Mouse (Mus musculus) liver, adult 2 months (tissue): ENCODE measurements around the gene Gm5538. TPM values are rescaled to one million over a fixed set of nuclear protein-coding genes. Genes with fewer than 3 reads are reported as not detected.
A peak's percentile ranks its signal among the peaks of the same experiment; 100 is the strongest.

ENCODE experiments used
- DNase-seq: peaks from one replicate; pipeline ENCODE4 v3.0.0-alpha.2; 2011; ENCODE audit warnings: low read depth, low spot score; ENCODE audit errors: extremely low read depth
- H3K27ac ChIP-seq: fragments of 200-500 bp; replicated peaks from 2 replicates; pipeline ENCODE4 v1.5.1; 2012; ENCODE audit warnings: low read depth, mild to moderate bottlenecking, control low read depth, inconsistent platforms, low read length; ENCODE audit not compliant: insufficient read depth
- H3K27me3 ChIP-seq: fragments of 200-500 bp; 2 replicates; pipeline ENCODE4 v1.6.1; 2012; ENCODE audit warnings: mild to moderate bottlenecking, moderate library complexity, low read length, inconsistent platforms; ENCODE audit not compliant: control insufficient read depth, insufficient read depth
- H3K36me3 ChIP-seq: fragments of 200-500 bp; 2 replicates; pipeline ENCODE4 v1.6.1; 2012; ENCODE audit warnings: low read length, inconsistent platforms; ENCODE audit not compliant: control insufficient read depth, insufficient read depth
- H3K4me1 ChIP-seq: fragments of 200-500 bp; 2 replicates; pipeline ENCODE4 v1.6.1; 2011; ENCODE audit warnings: low read length; ENCODE audit not compliant: control insufficient read depth, insufficient read depth
- H3K4me3 ChIP-seq: fragments of 200-500 bp; 2 replicates; pipeline ENCODE4 v1.5.1; 2011; ENCODE audit warnings: low read depth, mild to moderate bottlenecking, control low read depth, low read length, moderate library complexity; ENCODE audit not compliant: insufficient read depth
- H3K79me2 ChIP-seq: fragments of 200-500 bp; 2 replicates; pipeline ENCODE4 v1.6.1; 2012; ENCODE audit warnings: inconsistent platforms, mild to moderate bottlenecking, low read length, moderate library complexity; ENCODE audit not compliant: control insufficient read depth, insufficient read depth
- H3K9ac ChIP-seq: fragments of 200-500 bp; 2 replicates; pipeline ENCODE4 v1.6.1; 2012; ENCODE audit warnings: low read depth, mild to moderate bottlenecking, control low read depth, inconsistent platforms, low read length
- CTCF ChIP-seq: fragments of 200-500 bp; IDR thresholded peaks from 2 replicates; pipeline ENCODE4 v1.5.1; 2011; ENCODE audit warnings: low read depth, low read length, control low read depth
- POLR2A ChIP-seq: fragments of 200-500 bp; IDR thresholded peaks from 2 replicates; pipeline ENCODE4 v1.6.1; 2011; ENCODE audit warnings: low read length, control low read depth; ENCODE audit not compliant: insufficient read depth; ENCODE audit errors: extremely low read depth
- WGBS: fragments of 180-500 bp; shearing (Covaris S2); methylation state at CpG from one replicate; pipeline ENCODE4 v1.1.7; 2018; 5-methylcytosine and 5-hydroxymethylcytosine counted together
- polyA plus RNA-seq: library from polyadenylated mRNA; depleted of rRNA; stranded (reverse); fragments of >200 nt; gene quantifications from 2 replicates; pipeline ENCODE4 v1.2.3, GENCODE M21; 2012; rRNA removed
- total RNA-seq: library from RNA; depleted of rRNA; stranded (reverse); fragments of >200 nt; gene quantifications from 2 replicates; pipeline ENCODE4 v1.2.3, GENCODE M21; 2014; rRNA removed

Gm5538 gene
- total RNA-seq, result not detected in 2 replicates
- polyA plus RNA-seq, result not detected in 2 replicates

DNA sequence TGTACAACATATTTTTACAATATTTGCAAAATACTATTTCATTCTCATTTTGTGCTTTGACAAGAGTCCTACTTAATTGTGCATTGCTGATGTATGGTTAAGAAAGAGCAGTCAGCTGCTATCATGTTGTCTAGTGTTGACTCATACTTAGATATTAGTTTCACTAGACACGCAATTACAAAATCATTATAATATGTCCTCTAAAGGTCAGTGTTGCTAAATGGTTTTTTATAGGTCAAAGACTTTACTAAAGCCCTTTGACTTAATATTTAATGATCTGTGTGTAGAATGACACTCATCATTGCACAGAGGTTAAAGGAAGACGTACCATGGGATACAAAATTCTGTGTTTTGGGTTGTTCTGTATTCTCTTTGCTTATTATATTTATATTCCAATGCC is at the start of gene Gm5538:
TSS of gene Gm5538 (plus strand) at position 301 of the 400 bp plus-strand sequence.
- Histone ChIP-seq H3K4me3 (no peak within 1 kb of the TSS), H3K36me3 (no peaks in the 10 kb centered on the region), H3K27ac (no peak within 1 kb of the TSS), H3K9ac (no peak within 1 kb of the TSS), H3K79me2 (no peaks in the 10 kb centered on the region), H3K27me3 (no peaks in the 10 kb centered on the region), H3K4me1 (no peaks in the 10 kb centered on the region)
- WGBS, result 81% methylated on average over 2 of the region's 2 CpGs
- no peak for TF ChIP-seq CTCF
- no peak for TF ChIP-seq POLR2A
- DNase-seq, result no peak

DNA sequence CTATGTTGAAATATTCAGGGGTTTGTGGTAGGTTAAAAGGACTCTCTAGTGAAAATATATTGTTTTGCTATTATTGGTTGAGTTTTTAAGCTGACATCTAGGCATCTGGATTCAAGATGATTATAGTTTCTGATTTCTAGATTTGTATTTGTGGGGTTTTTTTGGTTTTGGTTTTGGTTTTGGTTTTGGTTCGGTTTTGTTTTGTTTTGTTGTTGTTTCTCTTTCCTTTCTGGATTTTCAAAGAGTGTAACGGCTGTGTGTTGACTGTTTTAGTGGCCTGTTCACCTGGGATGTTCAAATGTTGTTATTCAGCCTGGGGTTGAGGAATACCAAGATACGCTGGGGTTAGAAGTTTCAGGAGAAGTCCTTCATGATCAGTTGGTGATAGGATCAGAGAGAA is 32.2 kb upstream of the Gm5538 start:
- Histone ChIP-seq H3K79me2 (no peaks in the 10 kb centered on the region), H3K9ac (no peak overlapping the region), H3K4me3 (no peak overlapping the region), H3K36me3 (no peaks in the 10 kb centered on the region), H3K4me1 (no peaks in the 10 kb centered on the region), H3K27me3 (no peaks in the 10 kb centered on the region), H3K27ac (no peak overlapping the region)
- TF ChIP-seq CTCF, result no peak
- TF ChIP-seq POLR2A, result no peak
- 67% methylated on average over 3 of the region's 3 CpGs for WGBS
- no peak for DNase-seq

DNA sequence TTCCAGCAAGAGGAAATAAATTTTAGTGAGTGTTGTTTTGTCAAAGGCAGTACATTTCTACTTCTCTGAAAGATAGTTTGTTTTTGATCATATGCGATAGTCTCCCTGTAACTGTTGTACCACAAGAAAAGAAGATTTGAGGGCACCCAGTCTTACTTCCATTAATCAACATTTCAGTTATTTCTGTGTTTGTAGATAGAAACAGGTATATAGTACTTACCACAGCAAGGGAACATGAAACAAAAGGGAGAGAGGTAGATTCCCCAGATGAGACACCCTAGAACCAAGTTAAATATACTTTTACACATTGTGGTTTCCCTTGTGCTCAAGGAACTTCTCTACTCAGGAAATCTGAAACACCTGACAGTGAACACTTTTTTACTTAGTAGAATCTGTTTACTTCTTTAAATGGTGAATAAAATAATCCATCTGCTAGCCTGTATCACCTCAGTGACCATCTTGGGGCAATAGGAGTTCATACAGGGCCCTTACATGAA is 26.9 kb upstream of the Gm5538 start:
- DNase-seq, result no peak
- TF ChIP-seq POLR2A (no peak), CTCF (no peak)
- Histone ChIP-seq H3K27ac (no peak overlapping the region), H3K36me3 (no peaks in the 10 kb centered on the region), H3K9ac (no peak overlapping the region), H3K4me3 (no peak overlapping the region), H3K79me2 (no peaks in the 10 kb centered on the region), H3K27me3 (no peaks in the 10 kb centered on the region), H3K4me1 (no peaks in the 10 kb centered on the region)
- WGBS, result 94% methylated on average over 1 of the region's 1 CpGs

DNA sequence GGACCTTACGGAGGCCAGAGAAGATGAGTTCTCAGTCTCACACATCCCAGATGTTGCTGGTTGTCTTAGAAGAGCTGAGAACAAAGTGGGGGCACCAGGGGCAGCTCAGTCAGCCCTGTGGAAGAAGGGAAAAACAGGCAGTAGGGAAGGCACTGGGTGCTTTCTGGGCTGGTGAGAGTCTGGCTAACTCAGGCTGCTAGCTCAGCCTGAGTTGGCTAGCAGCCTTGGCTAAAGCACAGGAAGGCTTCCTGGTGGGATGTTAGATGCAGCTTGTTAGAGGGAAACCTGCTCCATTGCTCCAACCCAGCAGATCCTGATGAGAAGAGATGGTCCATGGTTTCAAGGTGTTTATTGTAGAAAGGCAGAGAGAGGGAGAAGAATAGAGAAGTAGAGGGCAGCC is 10.3 kb downstream of the Gm5538 start:
- Histone ChIP-seq H3K36me3 (no peaks in the 10 kb centered on the region), H3K9ac (no peak overlapping the region), H3K4me3 (no peak overlapping the region), H3K27me3 (no peaks in the 10 kb centered on the region), H3K27ac (no peak overlapping the region), H3K4me1 (no peaks in the 10 kb centered on the region), H3K79me2 (no peaks in the 10 kb centered on the region)
- no peak for DNase-seq
- TF ChIP-seq POLR2A (no peak), CTCF (no peak)
- 82% methylated on average over 1 of the region's 1 CpGs for WGBS

DNA sequence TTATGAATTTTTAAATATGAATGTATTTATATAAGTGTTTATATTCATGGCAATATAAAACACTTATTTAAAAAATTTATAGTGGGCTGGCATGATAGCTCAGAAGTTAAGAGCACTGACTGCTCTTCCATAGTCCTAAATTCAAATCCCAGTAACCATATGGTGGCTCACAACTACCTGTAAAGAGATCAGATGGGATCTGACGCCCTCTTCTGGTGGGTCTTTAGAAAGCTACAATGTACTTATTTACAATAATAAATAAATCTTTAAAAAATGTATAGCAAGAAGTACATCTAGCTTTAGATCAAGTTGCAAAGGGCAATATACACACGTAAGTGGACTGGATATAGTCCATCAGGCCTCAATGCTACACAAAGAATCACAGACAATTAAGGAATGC is 14.6 kb downstream of the Gm5538 start:
- WGBS, result 6% methylated on average over 2 of the region's 2 CpGs
- no peak overlapping the region for H3K27ac ChIP-seq
- no peaks in the 10 kb centered on the region for H3K4me1 ChIP-seq
- no peaks in the 10 kb centered on the region for H3K36me3 ChIP-seq
- H3K79me2 ChIP-seq, result no peaks in the 10 kb centered on the region
- H3K9ac ChIP-seq, result no peak overlapping the region
- H3K4me3 ChIP-seq, result no peak overlapping the region
- TF ChIP-seq CTCF (no peak), POLR2A (no peak)
- no peaks in the 10 kb centered on the region for H3K27me3 ChIP-seq
- peak; percentile 23 for DNase-seq

Other genes with a start within 250 kb of the Gm5538 start
- gene Gm8298, start 131.3 kb downstream of the Gm5538 start, total RNA-seq, result not detected in 2 replicates
- gene Gm8298, start 131.3 kb downstream of the Gm5538 start, polyA plus RNA-seq, result not detected in 2 replicates
- gene C130079G13Rik, start 195.4 kb downstream of the Gm5538 start, total RNA-seq, result not detected in 2 replicates
- gene C130079G13Rik, start 195.4 kb downstream of the Gm5538 start, polyA plus RNA-seq, result not detected in 2 replicates